Mouse (Mus musculus) forebrain, embryonic 16.5 days (tissue): ENCODE results near the gene Dvl1. TPM values are rescaled to one million over a fixed set of nuclear protein-coding genes. Genes with fewer than 3 reads are reported as not detected.
A peak's percentile ranks its signal among the peaks of the same experiment; 100 is the strongest.

Experiments
- ATAC-seq: fragments of 200-750 bp; cut with Nextera tagmentation; 2 replicates; pipeline ENCODE4 v1.8.0; 2017; ENCODE audit warnings: mild to moderate bottlenecking, moderate library complexity
- H3K27ac ChIP-seq: fragments of 300-500 bp; sonication (generic); 2 replicates; pipeline ENCODE4 v1.5.1; 2014; ENCODE audit warnings: low read length, control low read depth
- H3K27me3 ChIP-seq: fragments of 300-500 bp; sonication (generic); replicated peaks from 2 replicates; pipeline ENCODE4 v1.6.1; 2014; ENCODE audit warnings: low read length; ENCODE audit not compliant: control insufficient read depth, insufficient read depth
- H3K36me3 ChIP-seq: fragments of 300-500 bp; sonication (generic); 2 replicates; pipeline ENCODE4 v1.6.1; 2014; ENCODE audit not compliant: control insufficient read depth, insufficient read depth
- H3K4me1 ChIP-seq: fragments of 300-500 bp; sonication (generic); replicated peaks from 2 replicates; pipeline ENCODE4 v1.6.1; 2014; ENCODE audit warnings: low read length; ENCODE audit not compliant: control insufficient read depth, insufficient read depth
- H3K4me2 ChIP-seq: fragments of 300-500 bp; sonication (generic); 2 replicates; pipeline ENCODE4 v1.6.1; 2014; ENCODE audit warnings: mild to moderate bottlenecking, low read length, control low read depth
- H3K4me3 ChIP-seq: fragments of 300-500 bp; sonication (generic); replicated peaks from 2 replicates; pipeline ENCODE4 v1.5.1; 2014; ENCODE audit warnings: mild to moderate bottlenecking, low read length, control low read depth
- H3K9ac ChIP-seq: fragments of 300-500 bp; sonication (generic); replicated peaks from 2 replicates; pipeline ENCODE4 v1.6.1; 2014; ENCODE audit warnings: low read depth, low read length, control low read depth
- H3K9me3 ChIP-seq: fragments of 300-500 bp; sonication (generic); 2 replicates; pipeline ENCODE4 v1.6.1; 2016; ENCODE audit warnings: low read length; ENCODE audit not compliant: control insufficient read depth
- whole genome bisulfite sequencing: fragments of 180-500 bp; shearing (Covaris S2); extraction: QIAGEN DNeasy Blood & Tissue Kit; methylation state at CpG from one replicate; pipeline ENCODE4 v1.1.7; 2014; 5-methylcytosine and 5-hydroxymethylcytosine counted together
- polyA plus RNA-seq: library from polyadenylated mRNA; unstranded; fragments of >200 nt; fragmentation: Nextera tagmentation; extraction: Ambion mirVana; gene quantifications from 2 replicates; pipeline ENCODE4 v1.2.1, GENCODE M21; 2015

The Dvl1 gene
- 7.0 and 10.0 TPM in 2 replicates for polyA plus RNA-seq

- H3K27ac ChIP-seq = peak within 1 kb of the TSS; percentile 72
- no peaks in the 10 kb centered on the region for H3K9me3 ChIP-seq
- H3K4me1 ChIP-seq = peaks cover 39% of the 10 kb centered on the region
- peak; percentile 90 for ATAC-seq
- peak within 1 kb of the TSS; percentile 68 for H3K4me3 ChIP-seq
- no peaks in the 10 kb centered on the region for H3K36me3 ChIP-seq
- H3K27me3 ChIP-seq = no peaks in the 10 kb centered on the region
- H3K9ac ChIP-seq = peak within 1 kb of the TSS; percentile 94
- peak within 1 kb of the TSS; percentile 98 for H3K4me2 ChIP-seq
- WGBS = 2% methylated on average over 45 of the region's 65 CpGs
Observed at GRCm38 (mm10) chr4:155846871-155847578, at the start of gene Dvl1. Gene Dvl1 (plus strand): TSS chr4:155847402.

GRCm38 (mm10) chr4:155802075-155802474, 45.1 kb upstream of the Dvl1 start:
- Histone ChIP-seq H3K4me1 (peaks cover 19% of the 10 kb centered on the region), H3K4me3 (no peak overlapping the region), H3K4me2 (no peak overlapping the region), H3K27me3 (no peaks in the 10 kb centered on the region), H3K27ac (no peak overlapping the region), H3K36me3 (no peaks in the 10 kb centered on the region), H3K9ac (no peak overlapping the region), H3K9me3 (no peaks in the 10 kb centered on the region)
- no peak for ATAC-seq
- WGBS = 86% methylated on average over 1 of the region's 1 CpGs

- WGBS = 14% methylated on average over 12 of the region's 12 CpGs
- Histone ChIP-seq H3K9me3 (no peaks in the 10 kb centered on the region), H3K9ac (peak within 1 kb of the TSS; percentile 83), H3K36me3 (peaks cover under 1% of the 10 kb centered on the region; the same call in 1 of the 2 replicates), H3K27me3 (no peaks in the 10 kb centered on the region), H3K27ac (peak within 1 kb of the TSS; percentile 78), H3K4me1 (peaks cover 19% of the 10 kb centered on the region), H3K4me3 (peak within 1 kb of the TSS; percentile 93), H3K4me2 (peak within 1 kb of the TSS; percentile 79)
- peak; percentile 27; the same call in 1 of the 2 replicates for ATAC-seq
Observed at GRCm38 (mm10) chr4:155802741-155803339, 44.4 kb upstream of the Dvl1 start, which contains the start of gene Mrpl20. Gene Mrpl20 (plus strand): TSS chr4:155802878.

GRCm38 (mm10) chr4:155803340-155804041, 43.7 kb upstream of the Dvl1 start:
- peak overlapping the region; percentile 79 for H3K4me2 ChIP-seq
- ATAC-seq = peak; percentile 99
- peak overlapping the region; percentile 78 for H3K27ac ChIP-seq
- no peaks in the 10 kb centered on the region for H3K27me3 ChIP-seq
- H3K36me3 ChIP-seq = peaks cover 4% of the 10 kb centered on the region
- WGBS = under 1% methylated on average over 58 of the region's 58 CpGs
- no peaks in the 10 kb centered on the region for H3K9me3 ChIP-seq
- peak overlapping the region; percentile 83 for H3K9ac ChIP-seq
- H3K4me3 ChIP-seq = peak overlapping the region; percentile 93
- peaks cover 19% of the 10 kb centered on the region for H3K4me1 ChIP-seq

GRCm38 (mm10) chr4:155807841-155808240, 39.4 kb upstream of the Dvl1 start:
- ATAC-seq = no peak
- Histone ChIP-seq H3K9me3 (no peaks in the 10 kb centered on the region), H3K4me1 (peaks cover 23% of the 10 kb centered on the region), H3K4me3 (no peak overlapping the region), H3K36me3 (peaks cover 21% of the 10 kb centered on the region), H3K27ac (no peak overlapping the region), H3K9ac (no peak overlapping the region), H3K27me3 (no peaks in the 10 kb centered on the region), H3K4me2 (no peak overlapping the region)
- WGBS = 92% methylated on average over 3 of the region's 3 CpGs

- H3K36me3 ChIP-seq = peaks cover 43% of the 10 kb centered on the region
Observed at GRCm38 (mm10) chr4:155811929-155812664, 35.1 kb upstream of the Dvl1 start, which contains the start of gene Ccnl2. Gene Ccnl2 (plus strand): TSS chr4:155812489.

GRCm38 (mm10) chr4:155812665-155813181, 34.5 kb upstream of the Dvl1 start:
- Histone ChIP-seq H3K9ac (peak overlapping the region; percentile 97), H3K4me2 (peak overlapping the region; percentile 88), H3K27ac (peak overlapping the region; percentile 84), H3K36me3 (peaks cover 46% of the 10 kb centered on the region), H3K4me1 (peaks cover 22% of the 10 kb centered on the region), H3K9me3 (no peaks in the 10 kb centered on the region), H3K27me3 (no peaks in the 10 kb centered on the region), H3K4me3 (peak overlapping the region; percentile 90)
- under 1% methylated on average over 48 of the region's 49 CpGs for WGBS
- ATAC-seq = peak; percentile 29

More at GRCm38 (mm10) chr4:155811929-155812664, 35.1 kb upstream of the Dvl1 start, which contains the start of gene Ccnl2:
- Histone ChIP-seq H3K9me3 (no peaks in the 10 kb centered on the region), H3K4me2 (peak within 1 kb of the TSS; percentile 88), H3K4me1 (peaks cover 22% of the 10 kb centered on the region), H3K4me3 (peak within 1 kb of the TSS; percentile 90), H3K27me3 (no peaks in the 10 kb centered on the region), H3K9ac (peak within 1 kb of the TSS; percentile 97), H3K27ac (peak within 1 kb of the TSS; percentile 86)
- under 1% methylated on average over 60 of the region's 60 CpGs for WGBS
- ATAC-seq = peak; percentile 100

GRCm38 (mm10) chr4:155817533-155817932, 29.7 kb upstream of the Dvl1 start:
- WGBS = 71% methylated on average over 4 of the region's 4 CpGs
- ATAC-seq = no peak
- Histone ChIP-seq H3K4me1 (peaks cover 17% of the 10 kb centered on the region), H3K36me3 (peaks cover 60% of the 10 kb centered on the region), H3K9me3 (no peaks in the 10 kb centered on the region), H3K27me3 (no peaks in the 10 kb centered on the region), H3K4me3 (no peak overlapping the region), H3K27ac (no peak overlapping the region), H3K9ac (no peak overlapping the region), H3K4me2 (no peak overlapping the region)
